Mouse (Mus musculus): ENCODE results near the gene Prnd.
A peak's percentile ranks its signal among the peaks of the same experiment; 100 is the strongest.

DNA sequence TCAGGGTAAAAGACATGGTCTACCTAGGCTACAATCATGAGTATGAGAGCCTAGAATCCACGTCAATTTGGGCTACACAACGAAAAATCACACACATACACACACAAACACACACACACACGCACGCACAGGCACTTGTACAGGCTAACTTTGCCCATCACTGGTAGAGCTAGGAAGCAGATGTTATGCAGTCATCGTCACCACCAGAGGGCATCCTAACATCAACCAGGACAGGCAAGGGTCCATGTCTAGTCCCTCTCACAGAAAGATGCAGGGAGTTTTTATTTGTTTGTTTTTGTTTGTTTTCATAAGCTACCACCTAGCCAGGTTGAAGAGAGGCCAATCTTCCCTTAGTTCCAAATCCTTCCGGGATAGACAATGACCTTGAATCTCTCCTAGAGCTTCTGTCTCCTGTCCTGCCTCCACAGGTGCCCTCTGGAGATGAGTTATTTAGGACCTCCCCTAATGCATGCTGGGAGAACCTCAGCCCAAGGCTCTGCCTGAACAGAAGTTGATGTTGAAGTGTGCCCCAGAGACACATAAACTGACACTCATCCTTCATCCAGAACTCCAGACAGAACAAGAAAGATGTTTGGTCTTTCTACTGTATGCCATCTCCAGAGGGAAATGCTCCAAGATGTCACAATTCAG is 32.0 kb downstream of the Prnd start:
- TF ChIP-seq POLR2A (IDR thresholded peaks at IDR 0.05; ENCODE audit: borderline replicate concordance, low read depth, low read length): no peak
- TF ChIP-seq CTCF (IDR thresholded peaks at IDR 0.05; ENCODE audit: low read depth, low read length): peak; percentile 30; the same call in 1 of the 2 replicates

Data from bone marrow macrophage, adult 2 months (primary cell).